Mouse (Mus musculus): ENCODE results near the gene Glt1d1.

DNA sequence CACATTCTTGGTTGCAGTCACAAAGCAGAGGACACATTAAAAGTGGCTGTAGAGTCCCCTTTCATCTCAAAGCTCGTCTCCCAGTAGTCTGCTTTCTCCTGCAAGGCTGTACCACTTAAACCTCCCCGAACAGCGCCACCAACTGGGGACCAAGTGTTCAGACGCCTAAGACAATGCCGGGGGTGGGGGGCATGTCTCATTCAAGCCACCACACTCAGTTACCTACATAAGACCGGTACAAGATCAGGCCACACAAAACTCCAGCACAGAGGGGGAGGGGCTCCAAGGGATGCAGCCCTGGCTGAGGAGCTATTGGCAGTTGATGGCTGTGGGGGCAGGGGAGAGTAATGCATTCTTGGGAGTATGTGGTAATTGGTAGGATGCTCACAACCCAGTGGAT, 68.1 kb downstream of the Glt1d1 start:
- TF ChIP-seq USF2 (IDR thresholded peaks at IDR 0.05; ENCODE audit: borderline replicate concordance in 1 of 2, insufficient read depth in 1 of 2, low read depth in 1 of 2, low read length in 2 of 2) (no peak), POLR2A (IDR thresholded peaks at IDR 0.05; ENCODE audit: control insufficient read depth in 1 of 2, insufficient read depth in 1 of 2, low read depth in 1 of 2, low read length in 2 of 2, poor library complexity in 1 of 2) (no peak), KAT2A (conservative IDR thresholded peaks at IDR 0.05; ENCODE audit: low read depth, low read length) (no peak), UBTF (IDR thresholded peaks at IDR 0.05; ENCODE audit: borderline replicate concordance, insufficient read depth, low read depth, low read length) (no peak), SMC3 (IDR thresholded peaks at IDR 0.05; ENCODE audit: low read depth, low read length) (no peak), NRF1 (IDR thresholded peaks at IDR 0.05; ENCODE audit: insufficient read depth, low read depth, low read length, poor library complexity, severe bottlenecking) (no peak), CTCF (IDR thresholded peaks at IDR 0.05 in 2 of 3, conservative IDR thresholded peaks at IDR 0.05 in 1 of 3; ENCODE audit: control insufficient read depth in 1 of 3, insufficient read depth in 1 of 3, low read depth in 2 of 3, low read length in 3 of 3, poor library complexity in 1 of 3, severe bottlenecking in 1 of 3) (no peak; a peak in 1 of 6 replicates), MAFK (IDR thresholded peaks at IDR 0.05; ENCODE audit: borderline replicate concordance, low read depth, low read length) (no peak), RCOR1 (IDR thresholded peaks at IDR 0.05; ENCODE audit: low read depth, low read length) (no peak), ZC3H11A (IDR thresholded peaks at IDR 0.05; ENCODE audit: low read depth, low read length) (no peak), TCF12 (IDR thresholded peaks at IDR 0.05; ENCODE audit: low read depth, low read length) (no peak), ETS1 (IDR thresholded peaks at IDR 0.05; ENCODE audit: low read depth, low read length) (no peak), GABPA (IDR thresholded peaks at IDR 0.05; ENCODE audit: low read depth, low read length) (no peak), EP300 (IDR thresholded peaks at IDR 0.05; ENCODE audit: low read depth in 1 of 2, low read length in 2 of 2) (no peak)

Measured in MEL (cell line).